Mouse (Mus musculus) mouse trophoblast stem cell (cell line): ENCODE data around the gene Sult6b1.

ENCODE experiments used
- in situ Hi-C, 2 experiments: fragments of 300-500 bp; cut with MseI, MboI; formaldehyde crosslinking; loops; 2 replicates in 1 of 2; 3 replicates in 1 of 2; pipeline ENCODE4 v1.15.1; 2025

The Sult6b1 gene

GRCm38 (mm10) chr17:78906892-78907291, at the start of gene Sult6b1:
Gene Sult6b1, minus strand, starts transcription at chr17:78906992.
- in situ Hi-C loops, result no loop called here

GRCm38 (mm10) chr17:78953240-78953639, 46.4 kb upstream of the Sult6b1 start:
- in situ Hi-C loops, result no loop called here

GRCm38 (mm10) chr17:78952070-78952469, 45.3 kb upstream of the Sult6b1 start:
- in situ Hi-C loops, result no loop called here

- in situ Hi-C loops, result no loop called here
Observed at GRCm38 (mm10) chr17:78951225-78951624, 44.4 kb upstream of the Sult6b1 start.

GRCm38 (mm10) chr17:78942579-78942978, 35.8 kb upstream of the Sult6b1 start:
- in situ Hi-C loops, result no loop called here

GRCm38 (mm10) chr17:78938927-78939326, 32.1 kb upstream of the Sult6b1 start:
- in situ Hi-C loops, result no loop called here

GRCm38 (mm10) chr17:78937229-78937853, 30.5 kb upstream of the Sult6b1 start:
- in situ Hi-C loops, result no loop called here

- in situ Hi-C loops, result no loop called here
Observed at GRCm38 (mm10) chr17:78936466-78937228, 29.9 kb upstream of the Sult6b1 start, which contains the start of the genes Cebpz and Ndufaf7. Gene Cebpz, minus strand, starts transcription at chr17:78937066. Gene Ndufaf7, plus strand, starts transcription at chr17:78937136.

- in situ Hi-C loops, result no loop called here
Observed at GRCm38 (mm10) chr17:78935857-78936256, 29.1 kb upstream of the Sult6b1 start.

- in situ Hi-C loops, result no loop called here
Observed at GRCm38 (mm10) chr17:78917696-78918095, 10.9 kb upstream of the Sult6b1 start.

GRCm38 (mm10) chr17:78916899-78917298, 10.1 kb upstream of the Sult6b1 start:
- in situ Hi-C loops, result no loop called here

GRCm38 (mm10) chr17:78916369-78916813, 9.6 kb upstream of the Sult6b1 start, which contains the start of gene Cebpzos:
Gene Cebpzos, plus strand, starts transcription at chr17:78916500.
- in situ Hi-C loops, result no loop called here

GRCm38 (mm10) chr17:78915772-78916171, 9.0 kb upstream of the Sult6b1 start:
- in situ Hi-C loops, result no loop called here

- in situ Hi-C loops, result no loop called here
Observed at GRCm38 (mm10) chr17:78913921-78914320, 7.1 kb upstream of the Sult6b1 start.

GRCm38 (mm10) chr17:78912861-78913281, 6.1 kb upstream of the Sult6b1 start:
- in situ Hi-C loops, result no loop called here

GRCm38 (mm10) chr17:78909374-78909773, 2.6 kb upstream of the Sult6b1 start:
- in situ Hi-C loops, result no loop called here

- in situ Hi-C loops, result no loop called here
Observed at GRCm38 (mm10) chr17:78903158-78903557, 3.6 kb downstream of the Sult6b1 start.

- in situ Hi-C loops, result no loop called here
Observed at GRCm38 (mm10) chr17:78895394-78895793, 11.4 kb downstream of the Sult6b1 start.

GRCm38 (mm10) chr17:78894991-78895390, 11.8 kb downstream of the Sult6b1 start:
- in situ Hi-C loops, result no loop called here

- in situ Hi-C loops, result no loop called here
Observed at GRCm38 (mm10) chr17:78891020-78891419, 15.8 kb downstream of the Sult6b1 start.

GRCm38 (mm10) chr17:78889184-78889583, 17.6 kb downstream of the Sult6b1 start:
- in situ Hi-C loops, result no loop called here

GRCm38 (mm10) chr17:78888554-78888953, 18.2 kb downstream of the Sult6b1 start:
- in situ Hi-C loops, result no loop called here
